ENCODE assay signal across 10 mouse cellular contexts in genomic region chr10:60827901-60828670, GRCm38 (mm10). TPM values are rescaled to one million over a fixed set of nuclear protein-coding genes. Genes with fewer than 3 reads are reported as not detected.
DNase-seq lines count a peak whose midpoint lies in the region; ATAC-seq and TF ChIP-seq lines count a peak whose summit lies in the region.
"Had no signal": no experiment of that assay in that cellular context is flagged by ENCODE, and none has a peak within 500 bp of the region (broad histone marks: within the 10 kb centered on the region; RNA-seq: fewer than 3 reads in every experiment).

No protein-coding gene starts in this region.

- no peak overlapping the region for H3K4me2 ChIP-seq in forebrain, embryonic 16.5 days (ENCODE audit: low read length)
- peak overlapping the region; percentile 17; the same call in 1 of the 2 replicates for H3K4me2 ChIP-seq in lung, postnatal 0 days (replicated peaks; ENCODE audit: low read depth, low read length)
- H3K4me2 ChIP-seq in hindbrain, postnatal 0 days (ENCODE audit: low read depth, low read length), result peak overlapping the region; percentile 95
- peak overlapping the region; percentile 73; the same call in 1 of the 2 replicates for H3K4me2 ChIP-seq in stomach, embryonic 16.5 days (ENCODE audit: low read depth, low read length)

- ATAC-seq in forebrain, embryonic 16.5 days, result no peak
- no peak for ATAC-seq in lung, postnatal 0 days
- ATAC-seq in hindbrain, postnatal 0 days, result no peak
- ATAC-seq in stomach, embryonic 16.5 days (ENCODE audit: insufficient read depth, low FRiP score), result no peak

- intact Hi-C loops in left cerebral cortex, adult 2 months (cut with DNase I), result no loop called here

- no peaks in the 10 kb centered on the region for H3K36me3 ChIP-seq in forebrain, embryonic 10.5 days (replicated peaks)
- H3K36me3 ChIP-seq in forebrain, embryonic 16.5 days (ENCODE audit: control insufficient read depth, insufficient read depth), result no peaks in the 10 kb centered on the region
- no peaks in the 10 kb centered on the region for H3K36me3 ChIP-seq in lung, postnatal 0 days (ENCODE audit: insufficient read depth, low read length)
- H3K36me3 ChIP-seq in hindbrain, postnatal 0 days (ENCODE audit: insufficient read depth, low read length), result no peaks in the 10 kb centered on the region
- no peaks in the 10 kb centered on the region for H3K36me3 ChIP-seq in stomach, embryonic 16.5 days (ENCODE audit: control insufficient read depth, insufficient read depth, low read length)

- H3K9ac ChIP-seq in forebrain, embryonic 16.5 days (replicated peaks; ENCODE audit: low read depth, low read length), result no peak overlapping the region
- H3K9ac ChIP-seq in lung, postnatal 0 days (replicated peaks; ENCODE audit: low read depth), result no peak overlapping the region
- no peak overlapping the region for H3K9ac ChIP-seq in hindbrain, postnatal 0 days (replicated peaks; ENCODE audit: low read length)
- H3K9ac ChIP-seq in stomach, embryonic 16.5 days (ENCODE audit: low read length), result no peak overlapping the region

- no peak for TF ChIP-seq EP300 in lung, postnatal 0 days (IDR thresholded peaks at IDR 0.05)

- WGBS in forebrain, embryonic 10.5 days, result 53% methylated on average over 17 of the region's 17 CpGs
- WGBS in forebrain, embryonic 16.5 days, result 45% methylated on average over 17 of the region's 17 CpGs
- 49% methylated on average over 17 of the region's 17 CpGs for WGBS in lung, postnatal 0 days
- 47% methylated on average over 17 of the region's 17 CpGs for WGBS in hindbrain, postnatal 0 days
- 49% methylated on average over 17 of the region's 17 CpGs for WGBS in stomach, embryonic 16.5 days

- no peak overlapping the region for H3K27ac ChIP-seq in forebrain, embryonic 10.5 days
- no peak overlapping the region for H3K27ac ChIP-seq in forebrain, embryonic 16.5 days (ENCODE audit: low read length)
- no peak overlapping the region for H3K27ac ChIP-seq in lung, postnatal 0 days (ENCODE audit: low read length)
- no peak overlapping the region for H3K27ac ChIP-seq in hindbrain, postnatal 0 days
- no peak overlapping the region for H3K27ac ChIP-seq in stomach, embryonic 16.5 days (ENCODE audit: low read length)
- H3K27ac ChIP-seq in left cerebral cortex, adult 2 months, result no peak overlapping the region

- no peaks in the 10 kb centered on the region for H3K9me3 ChIP-seq in forebrain, embryonic 10.5 days
- H3K9me3 ChIP-seq in forebrain, embryonic 16.5 days (ENCODE audit: control insufficient read depth, low read length), result no peaks in the 10 kb centered on the region
- H3K9me3 ChIP-seq in lung, postnatal 0 days (ENCODE audit: low read length), result no peaks in the 10 kb centered on the region
- H3K9me3 ChIP-seq in hindbrain, postnatal 0 days (ENCODE audit: low read length), result no peaks in the 10 kb centered on the region
- no peaks in the 10 kb centered on the region for H3K9me3 ChIP-seq in stomach, embryonic 16.5 days (replicated peaks; ENCODE audit: control insufficient read depth, low read length)

- H3K4me3 ChIP-seq in forebrain, embryonic 10.5 days, result peak overlapping the region; percentile 58
- H3K4me3 ChIP-seq in forebrain, embryonic 16.5 days (replicated peaks; ENCODE audit: low read length), result no peak overlapping the region
- H3K4me3 ChIP-seq in lung, postnatal 0 days (ENCODE audit: low read depth, low read length), result no peak overlapping the region
- H3K4me3 ChIP-seq in hindbrain, postnatal 0 days (ENCODE audit: low read length), result peak overlapping the region; percentile 1; the same call in 1 of the 2 replicates
- H3K4me3 ChIP-seq in stomach, embryonic 16.5 days (replicated peaks; ENCODE audit: low read length), result no peak overlapping the region; the same call in 1 of the 2 replicates
- no peak overlapping the region for H3K4me3 ChIP-seq in left cerebral cortex, adult 2 months

- no peak for DNase-seq in forebrain, embryonic 10.5 days (ENCODE audit: extremely low spot score, low spot score)
- peak; percentile 48 for DNase-seq in lung, postnatal 0 days (ENCODE audit: low spot score)
- no peak for DNase-seq in lung, adult 18-20 months
- DNase-seq in hindbrain, postnatal 0 days (ENCODE audit: low spot score), result no peak
- no peak for DNase-seq in left cerebral cortex, adult 2 months (ENCODE audit: extremely low spot score in 1 of 2, low spot score in 2 of 2)
- DNase-seq in left cerebral cortex, adult 8-10 months (ENCODE audit: low spot score in 2 of 2), result no peak
- DNase-seq: adrenal gland, postnatal 25 days; B cell, adult 2 months had no signal

- H3K4me1 ChIP-seq in forebrain, embryonic 10.5 days, result peaks cover 92% of the 10 kb centered on the region
- H3K4me1 ChIP-seq in forebrain, embryonic 16.5 days (replicated peaks; ENCODE audit: control insufficient read depth, insufficient read depth, low read length), result peaks cover 39% of the 10 kb centered on the region
- H3K4me1 ChIP-seq in lung, postnatal 0 days (ENCODE audit: insufficient read depth, low read depth, low read length), result peaks cover 35% of the 10 kb centered on the region
- peaks cover 14% of the 10 kb centered on the region for H3K4me1 ChIP-seq in hindbrain, postnatal 0 days (ENCODE audit: insufficient read depth, low read length)
- peaks cover 32% of the 10 kb centered on the region for H3K4me1 ChIP-seq in stomach, embryonic 16.5 days (ENCODE audit: control insufficient read depth, insufficient read depth, low read length)

- TF ChIP-seq CTCF in lung, postnatal 0 days (IDR thresholded peaks at IDR 0.05), result no peak
- no peak for TF ChIP-seq CTCF in hindbrain, postnatal 0 days (IDR thresholded peaks at IDR 0.05; ENCODE audit: low read depth)
- no peak for TF ChIP-seq CTCF in left cerebral cortex, adult 2 months (IDR thresholded peaks at IDR 0.05)

- peaks cover 99% of the 10 kb centered on the region for H3K27me3 ChIP-seq in forebrain, embryonic 10.5 days (ENCODE audit: poor library complexity, severe bottlenecking)
- peaks cover 27% of the 10 kb centered on the region for H3K27me3 ChIP-seq in forebrain, embryonic 16.5 days (replicated peaks; ENCODE audit: control insufficient read depth, insufficient read depth, low read length)
- no peaks in the 10 kb centered on the region for H3K27me3 ChIP-seq in lung, postnatal 0 days (replicated peaks; ENCODE audit: insufficient read depth, low read length)
- H3K27me3 ChIP-seq in hindbrain, postnatal 0 days (ENCODE audit: insufficient read depth, low read length), result peaks cover 20% of the 10 kb centered on the region
- peaks cover 40% of the 10 kb centered on the region for H3K27me3 ChIP-seq in stomach, embryonic 16.5 days (ENCODE audit: control insufficient read depth, insufficient read depth, low read length)

RNA-seq across cellular contexts. Expression of gene Unc5b, which starts 3.3 kb away (rescaled TPM):
- polyA plus RNA-seq in forebrain, embryonic 10.5 days (2016; fragmentation: Nextera tagmentation; extraction: Ambion mirVana), result 3.2 and 3.4 TPM in 2 replicates
- polyA plus RNA-seq in forebrain, embryonic 16.5 days (2015; fragmentation: Nextera tagmentation; extraction: Ambion mirVana), result 2.2 and 2.6 TPM in 2 replicates
- polyA plus RNA-seq in lung, postnatal 0 days (2015; fragmentation: Nextera tagmentation; extraction: Ambion mirVana), result 3.8 and 4.3 TPM in 2 replicates
- 25.7 and 27.3 TPM in 2 replicates for total RNA-seq in hindbrain, postnatal 0 days (2014; rRNA removed)
- 1.8 TPM in 2 replicates for polyA plus RNA-seq in hindbrain, postnatal 0 days (2015; fragmentation: Nextera tagmentation; extraction: Ambion mirVana)
- 3.7 and 4.0 TPM in 2 replicates for polyA plus RNA-seq in stomach, embryonic 16.5 days (2015; fragmentation: Nextera tagmentation; extraction: Ambion mirVana)
- 10 to 100 TPM in 1 of 2 experiments, 1 to 10 TPM in 1; 9.0 to 10.3 TPM for total RNA-seq in left cerebral cortex, adult 2 months (2021)
- total RNA-seq in left cerebral cortex, adult 8-10 months (2022), result 10 to 100 TPM; 14.5 to 16.4 (median 15.3) TPM

Comparison
In these comparisons a context has a peak if more than half of its experiments do, and no peak if none do; other contexts are left out.
1. H3K4me3 ChIP-seq: peak in forebrain, embryonic 10.5 days (single experiment) and hindbrain, postnatal 0 days (single experiment); none in forebrain, embryonic 16.5 days (single experiment), lung, postnatal 0 days (single experiment), stomach, embryonic 16.5 days (single experiment) and left cerebral cortex, adult 2 months (single experiment).